Mouse (Mus musculus) left cerebral cortex, postnatal 36 days (tissue): Measurements from ENCODE around the gene 2810004N23Rik. TPM values are rescaled to one million over a fixed set of nuclear protein-coding genes. Genes with fewer than 3 reads are reported as not detected.

Experiments
- DNase-seq, 2 experiments: peaks; one replicate each; pipeline ENCODE4 v3.0.0; 2021 to 2022; ENCODE audit warnings: low spot score in 2 of 2, mixed read lengths in 1 of 2
- intact Hi-C: fragments of 180-260 bp; cut with DNase I; formaldehyde crosslinking; loops from one replicate; pipeline ENCODE4 v1.15.1; 2025
- total RNA-seq, 2 experiments: library from RNA; stranded (reverse); gene quantifications; 2 replicates each; pipeline ENCODE4 v1.2.3; 2021

Gene 2810004N23Rik
- total RNA-seq, 2 experiments from 2014 or later, result 19.6 to 20.9 TPM

GRCm38 (mm10) chr8:124793661-124794485 is 69.0 kb downstream of the 2810004N23Rik start:
- DNase-seq, result no peak
- intact Hi-C loops, result loop anchor here (5.0 kb wide), 1 partner anchor 72 kb away; the partner anchor contains the start of genes Arv1 and Ttc13

- peak; percentile 65 to 69 for DNase-seq
- intact Hi-C loops, result loop anchor here (5.0 kb wide), 1 partner anchor 71 kb away; the partner anchor contains the start of genes Arv1 and Ttc13
These were observed 69.7 kb downstream of the 2810004N23Rik start for GRCm38 (mm10) chr8:124793172-124793651.

DNA sequence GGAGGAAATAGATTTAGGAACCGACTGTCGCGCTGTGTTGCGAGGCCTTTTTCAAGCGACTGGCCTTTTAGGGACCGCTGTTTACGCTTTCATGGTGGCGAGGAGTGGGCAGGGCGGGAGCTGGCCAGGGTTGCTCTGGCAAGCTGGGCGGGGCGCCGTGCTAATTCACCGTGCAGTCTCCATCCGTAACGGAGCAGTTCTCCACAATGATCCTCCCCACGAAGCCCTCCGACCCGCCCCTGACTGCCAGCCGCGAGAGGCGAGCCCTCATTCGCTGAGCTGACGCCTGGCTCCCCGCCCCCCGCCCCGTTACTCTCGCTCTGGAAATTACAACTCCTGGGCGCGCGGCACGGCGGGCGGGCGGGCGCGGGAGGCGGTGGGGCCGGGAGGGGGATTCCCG is 70.2 kb downstream of the 2810004N23Rik start, which contains the start of gene Trim67:
Gene Trim67, plus strand, starts transcription at position 385 of the 400 bp plus-strand sequence.
- intact Hi-C loops, result loop anchor here (5.0 kb wide), 1 partner anchor 70 kb away; the partner anchor contains the start of genes Arv1 and Ttc13
- DNase-seq, result peak in 1 of 2 experiments; percentile 45

GRCm38 (mm10) chr8:124792186-124792585 is 70.7 kb downstream of the 2810004N23Rik start:
- peak; percentile 40 to 57 for DNase-seq
- intact Hi-C loops, result loop anchor here (5.0 kb wide), 1 partner anchor 70 kb away; the partner anchor contains the start of genes Arv1 and Ttc13

GRCm38 (mm10) chr8:124791751-124792150 is 71.2 kb downstream of the 2810004N23Rik start:
- intact Hi-C loops, result loop anchor here (5.0 kb wide), 1 partner anchor 69 kb away; the partner anchor contains the start of genes Arv1 and Ttc13

DNA sequence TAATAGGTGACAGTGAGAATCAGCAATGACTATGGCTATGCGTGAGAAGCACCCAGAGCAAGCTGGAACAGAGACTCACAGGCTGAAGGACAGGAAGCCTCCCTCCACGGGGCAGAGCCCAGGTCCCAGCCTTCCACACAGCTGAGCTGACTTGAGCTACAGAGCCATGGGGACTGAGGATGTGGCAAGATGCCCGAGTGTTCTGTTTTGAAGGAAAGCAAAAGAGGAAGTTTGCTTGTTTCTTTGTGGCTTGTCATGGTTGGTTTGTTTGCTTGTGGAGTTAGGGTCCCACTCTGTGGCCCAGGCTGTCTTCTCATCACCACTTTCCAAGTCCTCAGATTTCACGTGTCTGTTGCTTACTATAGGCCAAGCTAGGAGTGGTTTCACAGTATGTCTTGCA is 72.2 kb downstream of the 2810004N23Rik start:
- DNase-seq, result no peak
- intact Hi-C loops, result loop anchor here (5.0 kb wide), 1 partner anchor 68 kb away; the partner anchor contains the start of genes Arv1 and Ttc13

More at GRCm38 (mm10) chr8:124791751-124792150, 71.2 kb downstream of the 2810004N23Rik start:
- DNase-seq, result no peak

Other genes starting within 250 kb of the 2810004N23Rik start
- gene 2310022B05Rik, start 199.8 kb downstream of the 2810004N23Rik start, total RNA-seq, result 10 to 100 TPM; 52.3 to 58.1 TPM
- 10 to 100 TPM; 35.6 to 49.9 TPM for gene Ttc13, start 141.1 kb downstream of the 2810004N23Rik start, total RNA-seq
- 10 to 100 TPM in 1 of 2 experiments, 1 to 10 TPM in 1; 9.8 to 12.7 TPM for gene Arv1, start 141.0 kb downstream of the 2810004N23Rik start, total RNA-seq
- under 1 TPM; 0.29 to 0.54 TPM for gene Fam89a, start 111.3 kb downstream of the 2810004N23Rik start, total RNA-seq
- 1 to 10 TPM; 2.0 to 2.4 TPM for gene Trim67, start 70.0 kb downstream of the 2810004N23Rik start, total RNA-seq
- 10 to 100 TPM; 47.4 to 57.8 TPM for gene Gnpat, start 87 bp downstream of the 2810004N23Rik start, total RNA-seq
- 10 to 100 TPM; 34.5 to 35.3 TPM for gene Exoc8, start 34.6 kb upstream of the 2810004N23Rik start, total RNA-seq
- 10 to 100 TPM; 11.5 to 15.0 TPM for gene Sprtn, start 34.8 kb upstream of the 2810004N23Rik start, total RNA-seq
- gene Egln1, start 86.2 kb upstream of the 2810004N23Rik start, total RNA-seq, result 10 to 100 TPM; 67.3 to 72.4 TPM
- 100 to 1,000 TPM; 169 to 171 TPM for gene Tsnax, start 149.9 kb upstream of the 2810004N23Rik start, total RNA-seq
- 1 to 10 TPM; 1.4 to 2.5 TPM for gene Disc1, start 191.1 kb upstream of the 2810004N23Rik start, total RNA-seq